Mouse (Mus musculus) frontal cortex, postnatal 36 days (tissue): ENCODE results near the gene Ccnb1ip1.
"Not testable (repeated sequence)": the region's sequence is repeated elsewhere in the genome, so short reads cannot be mapped to it uniquely, and the experiment has no call there.

ENCODE experiments used
- DNase-seq, 2 experiments: peaks; one replicate each; pipeline ENCODE4 v3.0.0; 2022; ENCODE audit warnings: low spot score in 2 of 2

The Ccnb1ip1 gene

DNA sequence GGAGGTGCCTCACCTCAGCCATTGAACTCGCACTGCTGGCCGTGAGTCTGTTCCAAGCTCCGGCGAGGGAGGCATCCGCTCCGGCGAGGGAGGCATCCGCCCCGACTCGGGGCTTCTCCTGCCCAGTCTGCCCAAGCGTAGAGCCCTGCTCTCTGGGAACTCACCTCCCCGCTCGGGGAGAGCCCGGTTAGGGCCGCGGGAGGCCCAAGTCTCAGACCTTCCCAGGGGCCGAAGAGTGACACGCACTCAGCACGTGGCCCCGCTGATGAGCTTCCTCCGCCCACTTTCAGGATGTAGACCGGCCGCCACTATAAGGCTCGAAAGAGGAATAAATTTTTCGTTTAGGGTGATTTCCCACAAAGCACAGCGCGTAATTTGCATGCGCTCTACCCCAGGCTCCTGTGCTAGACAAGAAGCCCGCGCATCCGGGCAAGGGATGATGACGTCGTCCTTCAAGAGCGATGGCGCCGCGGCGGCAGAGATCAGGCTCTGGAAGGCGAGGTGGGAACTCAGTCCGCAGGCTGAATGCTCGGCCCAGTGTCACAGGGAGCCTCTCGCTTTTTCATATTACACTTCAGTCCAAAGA lies at the start of gene Ccnb1ip1, which contains the start of gene Parp2:
Gene Ccnb1ip1 (minus strand): TSS at position 246 of the 586 bp plus-strand sequence.
Gene Parp2 (plus strand): TSS at position 355 of the 586 bp plus-strand sequence.
- peak; percentile 99 to 100 for DNase-seq

DNA sequence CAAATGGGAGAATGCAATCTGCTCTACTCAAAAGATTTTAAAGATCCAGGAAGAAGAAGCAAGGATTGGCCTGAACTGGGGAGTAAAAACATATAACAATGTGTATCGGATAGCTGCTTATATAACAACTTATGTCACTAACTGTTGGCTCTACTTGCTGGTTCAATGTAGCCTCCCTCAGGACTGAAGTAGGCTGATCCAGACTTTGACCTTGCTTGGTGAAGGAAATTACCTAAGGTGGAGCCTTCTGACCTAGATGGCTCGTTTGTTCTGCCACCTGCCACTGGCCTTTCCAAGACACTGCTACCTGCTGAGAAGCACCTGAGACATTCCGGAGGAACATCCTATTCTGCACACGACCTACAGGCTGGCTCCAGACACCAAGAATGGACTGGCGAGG lies 48.3 kb upstream of the Ccnb1ip1 start:
- no peak for DNase-seq

GRCm38 (mm10) chr14:50837236-50837635 lies 29.7 kb upstream of the Ccnb1ip1 start:
- DNase-seq, result no peak

DNA sequence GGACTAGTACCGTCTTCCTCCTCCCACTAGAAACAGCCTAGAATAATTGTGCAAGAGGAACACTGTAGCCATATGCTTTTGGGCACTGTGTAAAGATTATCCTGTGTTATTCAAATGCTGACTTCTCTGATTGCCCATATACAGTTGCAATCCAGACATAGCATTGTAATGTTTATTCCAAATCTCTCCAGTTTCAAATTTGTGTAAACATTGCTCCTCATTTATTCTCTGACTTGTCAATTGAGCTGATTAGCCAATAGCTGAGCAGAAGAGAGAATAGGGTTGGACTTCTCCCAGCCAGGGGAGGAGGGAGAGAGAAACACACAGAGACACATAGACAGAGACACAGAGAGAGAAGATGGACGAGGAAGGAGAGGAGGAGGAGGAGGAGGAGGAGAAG lies 26.9 kb upstream of the Ccnb1ip1 start:
- DNase-seq, result no peak

DNA sequence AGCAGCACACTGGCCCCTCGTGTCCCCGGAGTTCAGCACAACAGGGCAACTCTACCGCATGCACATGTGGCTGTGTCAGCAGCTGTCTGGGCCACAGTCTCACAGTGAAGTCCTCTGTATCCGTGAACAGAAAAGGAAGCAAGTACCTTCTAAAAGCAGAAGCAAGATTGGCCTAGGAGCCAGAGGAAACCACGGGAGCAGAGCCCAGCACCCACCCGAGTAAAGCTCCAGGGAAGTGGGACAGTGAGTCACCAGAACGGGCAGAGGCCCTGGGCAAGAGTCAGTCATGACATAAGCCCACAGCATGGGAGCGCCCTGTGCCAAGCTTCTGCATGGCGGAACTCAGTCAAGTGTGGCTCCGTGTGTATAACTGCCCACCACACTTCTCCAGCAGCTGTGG lies 26.4 kb upstream of the Ccnb1ip1 start:
- DNase-seq, result no peak

DNA sequence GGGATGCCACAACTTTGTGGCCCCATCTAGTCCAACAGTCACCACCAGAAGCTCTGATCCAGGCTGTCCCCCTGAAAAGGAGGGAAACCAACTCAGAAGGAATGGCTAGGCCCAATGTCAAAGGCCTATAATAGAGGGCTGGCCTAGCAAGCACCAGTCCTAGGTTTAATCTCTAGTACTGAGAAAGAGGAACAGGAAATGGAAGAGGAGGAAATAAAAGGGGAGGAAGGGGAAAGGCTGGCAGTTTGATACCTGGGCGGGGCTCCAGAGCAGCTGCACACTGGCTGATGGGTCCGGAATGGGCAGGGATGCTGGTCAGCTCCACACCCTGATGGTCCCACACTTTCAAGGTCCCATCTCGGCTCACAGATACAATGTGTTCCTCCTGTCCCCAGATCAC lies 22.3 kb upstream of the Ccnb1ip1 start:
- no peak for DNase-seq

DNA sequence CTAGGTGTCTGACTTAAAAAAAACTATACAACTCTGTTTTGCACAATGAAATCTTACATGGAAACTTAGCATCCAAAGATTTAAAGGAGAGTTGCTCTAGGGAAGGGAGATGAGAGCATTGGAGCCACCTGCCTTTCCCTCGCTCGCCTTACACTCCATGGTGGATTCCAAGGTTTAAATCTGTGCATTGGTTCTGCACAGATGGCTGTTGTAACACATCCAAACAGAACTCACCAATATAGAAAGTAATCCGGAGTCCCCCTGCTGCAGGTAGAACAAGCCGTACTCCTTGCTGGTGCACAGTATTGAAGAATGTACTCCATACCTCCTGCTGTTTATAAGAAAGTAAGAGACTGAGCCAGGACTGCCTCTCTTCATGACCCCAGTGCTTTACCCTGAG lies 19.0 kb upstream of the Ccnb1ip1 start:
- DNase-seq, result peak in 1 of 2 experiments; percentile 35

DNA sequence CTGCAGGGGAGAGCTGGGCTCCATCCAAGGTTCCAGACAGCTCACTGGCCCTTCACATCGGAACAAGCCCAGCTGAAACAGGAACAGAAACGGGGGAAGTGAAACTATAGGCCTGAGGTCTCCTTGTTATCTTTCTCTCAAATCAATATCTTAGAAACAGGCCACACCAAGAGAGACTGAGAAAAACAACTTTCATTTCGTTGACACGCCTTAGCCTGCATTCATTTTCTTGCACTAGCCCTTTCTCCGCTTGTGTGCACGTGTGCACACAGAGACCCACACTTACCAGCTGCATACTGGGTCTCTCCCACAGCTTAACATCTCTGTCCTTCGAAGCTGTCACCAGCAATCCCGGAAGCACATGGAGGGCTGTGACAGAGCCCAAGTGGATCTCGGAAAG lies 16.7 kb upstream of the Ccnb1ip1 start:
- DNase-seq, result no peak

DNA sequence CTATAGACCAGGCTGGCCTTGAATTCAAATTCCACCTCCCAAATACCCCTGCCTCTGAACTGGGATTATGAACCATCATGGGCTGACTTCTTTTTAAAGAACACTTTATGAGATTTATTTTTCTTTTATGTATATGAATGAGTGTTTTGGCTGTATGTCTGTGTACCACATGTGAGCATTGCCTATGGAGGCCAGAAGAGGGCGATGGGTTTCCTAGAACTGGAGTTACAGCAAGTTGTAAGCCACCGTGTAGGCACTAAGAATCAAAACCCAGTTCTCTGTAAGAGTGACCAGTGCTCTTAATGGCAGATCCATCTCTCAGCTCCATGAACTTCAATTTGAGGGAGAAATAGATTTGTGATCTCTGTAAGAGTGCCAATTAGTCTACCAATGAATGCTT lies 15.7 kb upstream of the Ccnb1ip1 start:
- no peak for DNase-seq

GRCm38 (mm10) chr14:50813060-50813459 lies 5.5 kb upstream of the Ccnb1ip1 start:
- DNase-seq, result no peak

DNA sequence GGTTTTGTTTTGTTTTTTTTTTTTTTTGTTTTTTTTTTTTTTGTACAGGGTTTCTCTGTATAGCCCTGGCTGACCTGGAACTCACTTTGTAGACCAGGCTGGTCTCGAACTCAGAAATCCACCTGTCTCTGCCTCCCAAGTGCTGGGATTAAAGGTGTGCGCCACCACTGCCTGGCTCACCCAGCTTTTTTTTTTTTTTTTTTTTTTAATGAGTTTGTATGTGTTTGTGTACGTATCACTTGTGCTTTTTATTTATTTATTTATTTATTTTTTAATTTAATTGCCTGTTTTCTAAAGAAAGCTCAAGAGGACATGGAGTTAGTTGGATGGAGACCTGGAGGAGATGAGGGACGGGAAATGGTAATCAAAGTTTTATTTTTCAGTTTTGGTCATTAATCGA lies 1.1 kb downstream of the Ccnb1ip1 start:
- not testable (repeated sequence) for DNase-seq

GRCm38 (mm10) chr14:50804683-50805082 lies 2.8 kb downstream of the Ccnb1ip1 start:
- DNase-seq, result no peak

DNA sequence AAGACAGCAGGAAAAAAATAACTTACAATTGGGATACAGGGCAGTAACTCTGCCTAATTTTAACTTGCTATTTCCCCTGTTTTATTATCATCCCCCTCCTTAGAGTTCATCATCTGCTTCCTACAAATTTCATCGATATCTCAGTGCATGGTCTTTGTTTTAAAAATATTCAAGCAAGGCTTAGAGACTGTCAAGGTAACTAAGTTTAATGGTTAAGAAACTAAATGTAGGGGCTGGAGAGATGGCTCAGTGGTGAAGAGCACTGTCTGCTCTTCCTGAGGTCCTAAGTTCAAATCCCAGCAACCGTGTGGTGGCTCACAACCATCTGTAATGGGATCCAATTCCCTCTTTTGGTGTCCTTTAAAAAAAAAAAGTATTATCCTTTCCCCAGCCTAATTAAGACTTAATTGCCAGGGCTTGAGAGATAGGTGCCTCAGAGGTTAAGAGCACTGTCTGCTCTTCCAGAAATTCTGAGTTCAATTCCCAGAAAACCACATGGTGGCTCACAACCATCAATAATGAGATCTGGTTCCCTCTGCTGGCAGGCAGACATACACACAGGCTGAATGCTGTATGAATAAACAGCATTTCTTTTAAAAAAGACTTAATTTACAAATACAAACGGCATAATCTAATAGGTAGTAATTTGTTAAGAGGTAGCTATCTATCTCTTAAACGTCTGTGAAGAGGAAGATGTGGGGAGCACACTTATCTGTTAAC lies 4.5 kb downstream of the Ccnb1ip1 start:
- DNase-seq, result no peak

- DNase-seq, result no peak
These were observed 5.1 kb downstream of the Ccnb1ip1 start for GRCm38 (mm10) chr14:50802441-50802840.

DNA sequence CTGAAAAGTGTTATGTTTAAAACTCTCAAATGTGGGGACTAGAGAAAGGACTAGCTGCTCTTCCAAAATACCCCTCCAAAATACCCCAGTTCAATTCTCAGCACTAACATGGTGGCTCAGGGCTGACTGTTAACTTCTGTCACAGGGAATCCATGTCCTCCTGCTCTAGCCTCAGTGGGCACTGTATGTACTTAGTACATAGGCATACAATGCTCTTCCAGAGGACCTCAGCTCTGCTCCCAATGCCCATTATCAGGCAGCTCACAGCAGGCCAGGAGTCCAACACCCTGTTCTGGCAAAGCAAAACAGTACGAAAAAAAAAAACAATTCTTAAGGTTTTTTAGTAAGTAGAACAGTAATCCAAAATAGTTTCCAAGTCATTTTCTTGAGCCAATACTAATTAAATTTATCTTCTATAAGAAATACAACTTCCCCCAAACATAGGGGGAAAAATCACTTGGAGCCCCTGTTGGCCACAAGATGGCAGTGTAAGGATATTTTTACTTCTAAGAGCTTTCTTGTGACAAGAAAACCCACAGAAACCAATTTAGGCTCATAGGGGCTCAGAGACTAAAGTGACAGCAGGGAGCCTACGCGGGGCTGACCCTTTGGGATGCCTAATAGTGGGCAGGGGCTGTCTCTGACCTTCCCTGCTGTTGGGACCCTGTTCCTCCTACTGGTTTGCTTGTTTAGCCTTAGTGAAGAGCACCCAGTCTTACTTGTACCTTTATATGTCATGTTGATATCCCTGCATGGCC lies 7.9 kb downstream of the Ccnb1ip1 start:
- peak; percentile 16 to 41 for DNase-seq

DNA sequence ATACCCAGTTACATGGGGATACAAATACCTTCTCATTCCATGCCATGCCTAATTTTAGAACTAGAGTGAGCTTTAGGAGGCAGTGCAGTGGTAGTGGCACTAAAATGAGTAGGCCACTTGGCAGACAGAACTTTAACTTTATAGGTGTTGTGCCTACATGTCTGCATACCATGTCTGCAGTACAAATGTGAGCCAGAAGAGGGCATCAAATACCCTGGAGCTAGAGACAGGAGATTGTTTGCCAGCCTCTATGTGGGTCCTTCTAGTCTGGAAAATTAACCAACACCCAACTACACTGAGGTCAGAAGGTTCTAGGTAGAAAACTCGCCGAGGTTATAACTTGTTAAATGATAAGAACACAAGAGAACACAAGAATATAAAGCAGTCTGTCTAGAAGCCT lies 9.0 kb downstream of the Ccnb1ip1 start:
- DNase-seq, result no peak

GRCm38 (mm10) chr14:50796464-50796863 lies 11.1 kb downstream of the Ccnb1ip1 start:
- no peak for DNase-seq

DNA sequence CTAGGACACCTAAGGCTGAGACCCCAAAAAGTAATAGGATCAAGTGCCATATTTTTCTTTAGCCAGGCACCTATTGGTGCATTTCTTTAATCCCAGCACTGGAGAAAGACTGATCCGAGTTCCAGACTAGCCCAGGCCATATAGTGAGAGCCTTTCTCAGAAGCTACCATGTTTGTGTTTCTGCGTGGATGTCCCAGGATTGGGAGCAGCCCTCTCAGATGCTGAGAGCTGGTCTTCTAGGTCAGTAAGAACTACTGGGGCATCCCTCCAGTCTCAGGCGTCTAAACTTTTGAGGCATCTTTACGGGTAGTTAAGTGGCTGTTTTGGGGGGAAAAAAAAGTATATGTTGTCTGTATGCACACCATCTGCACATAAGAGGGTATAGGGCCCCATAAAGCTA lies 11.6 kb downstream of the Ccnb1ip1 start:
- no peak for DNase-seq

DNA sequence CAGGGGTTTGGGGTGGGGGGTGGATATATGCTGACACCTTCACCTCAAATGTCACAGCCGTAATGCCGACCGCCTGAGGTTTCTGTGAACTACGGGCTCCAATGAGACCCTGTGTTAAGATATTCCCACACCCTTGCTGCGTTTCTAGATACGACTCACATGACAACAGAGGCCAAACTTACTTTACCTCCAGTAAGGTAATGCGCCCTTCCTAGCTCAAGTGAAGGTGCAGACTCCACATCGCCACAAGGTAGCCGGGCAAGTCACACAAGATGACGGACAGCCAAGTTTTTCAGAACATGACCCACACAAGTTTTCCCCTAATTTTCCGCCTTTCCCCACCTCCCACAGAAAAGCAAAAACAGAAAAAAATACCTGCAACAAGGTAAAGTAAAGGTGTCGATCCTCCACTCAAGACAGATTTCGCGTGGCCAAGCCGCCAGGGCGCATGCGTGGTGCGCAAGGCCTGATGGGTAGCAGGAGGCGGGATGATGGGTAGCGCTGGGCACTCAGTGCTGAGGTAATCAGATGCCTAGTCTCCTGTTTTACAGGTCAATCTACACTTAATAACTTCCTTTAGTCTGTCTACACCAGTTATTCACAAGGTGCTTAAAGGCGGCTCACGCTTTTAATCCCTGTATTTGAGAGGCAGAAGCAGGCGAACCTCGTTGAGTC lies 12.1 kb downstream of the Ccnb1ip1 start:
- no peak for DNase-seq

DNA sequence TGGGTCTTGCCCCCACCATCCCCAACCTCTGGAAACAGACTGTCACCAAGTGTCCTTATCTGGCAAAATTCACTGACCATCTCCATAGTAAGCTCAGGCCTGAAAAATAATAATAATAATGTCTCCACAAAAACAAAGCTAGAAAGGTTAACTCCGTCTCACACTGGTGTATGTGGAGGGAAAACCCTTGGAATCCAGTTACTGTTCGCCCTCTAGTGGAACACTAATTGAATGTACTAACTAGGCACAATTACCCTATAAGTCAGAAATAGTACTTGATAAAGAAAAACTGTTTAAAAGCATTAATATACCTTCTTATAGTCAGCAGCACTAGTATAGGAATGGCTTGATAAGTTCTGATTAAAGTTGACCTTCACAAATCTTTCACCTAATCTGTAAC lies 19.4 kb downstream of the Ccnb1ip1 start:
- DNase-seq, result no peak

DNA sequence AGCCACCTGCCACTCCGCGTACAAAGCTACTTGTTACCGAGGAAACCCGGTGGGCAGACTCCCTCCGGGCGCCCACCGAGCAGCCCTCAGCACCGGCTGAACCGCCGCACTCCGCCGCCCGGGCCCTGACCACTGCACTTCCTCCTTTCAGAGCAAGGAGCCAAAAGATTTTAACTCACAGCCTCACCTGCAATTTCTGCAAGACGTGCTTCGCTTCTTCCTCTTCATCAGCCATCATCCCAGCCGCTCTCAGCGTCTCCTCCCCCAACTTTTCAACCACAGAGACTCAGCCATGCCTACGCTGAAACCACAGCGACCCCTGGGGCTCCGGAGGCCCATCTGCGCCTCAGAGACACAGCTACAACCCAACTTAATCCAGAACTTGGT lies 22.3 kb downstream of the Ccnb1ip1 start, which contains the start of gene Ttc5:
Gene Ttc5 (minus strand): TSS at position 269 of the 387 bp plus-strand sequence.
- DNase-seq, result peak; percentile 89 to 94
